Mouse (Mus musculus) heart, adult 2 months (tissue): ENCODE results near the gene Adamts20.

Experiments
- CTCF ChIP-seq: fragments of 200-600 bp; IDR thresholded peaks from 2 replicates; pipeline ENCODE4 v1.8.1; 2022; ENCODE audit warnings: antibody characterized with exemption, mild to moderate bottlenecking, moderate library complexity
- POLR2A ChIP-seq: fragments of 200-500 bp; IDR thresholded peaks from 2 replicates; pipeline ENCODE4 v1.6.1; 2011; ENCODE audit warnings: mild to moderate bottlenecking, low read depth, low read length, control low read depth; ENCODE audit not compliant: insufficient read depth

GRCm38 (mm10) chr15:94239637-94240036 lies 225.6 kb downstream of the Adamts20 start:
- TF ChIP-seq POLR2A: no peak
- peak; percentile 65 for TF ChIP-seq CTCF
